Mouse (Mus musculus) embryonic fibroblast, embryonic 13.5 days (primary cell): ENCODE results near the gene Rabif.
A peak's percentile ranks its signal among the peaks of the same experiment; 100 is the strongest.

Experiments used
- CTCF ChIP-seq: IDR thresholded peaks from 2 replicates; pipeline ENCODE4 v1.5.1; 2011; ENCODE audit warnings: mild to moderate bottlenecking, control low read depth, low read length, moderate library complexity, borderline replicate concordance; ENCODE audit not compliant: insufficient read depth
- POLR2A ChIP-seq: IDR thresholded peaks from 2 replicates; pipeline ENCODE4 v1.6.1; 2011; ENCODE audit warnings: low read depth, mild to moderate bottlenecking, control low read depth, low read length, moderate library complexity

- TF ChIP-seq CTCF: no peak
- peak; percentile 89 for TF ChIP-seq POLR2A
Observed at GRCm38 (mm10) chr1:134556671-134557218, 62.3 kb downstream of the Rabif start.
